Mouse (Mus musculus): ENCODE data around the gene Snu13. TPM values are rescaled to one million over a fixed set of nuclear protein-coding genes. Genes with fewer than 3 reads are reported as not detected.

Gene Snu13
- polyA plus RNA-seq, 1 experiment from 2014 or later = 235 TPM

Other genes with a start within 250 kb of the Snu13 start
- 16.8 and 18.7 TPM in 2 replicates for gene Tef, start 245.2 kb downstream of the Snu13 start, polyA plus RNA-seq (2014; fragmentation: Nextera tagmentation; extraction: Ambion mirVana)
- gene Tob2, start 188.8 kb downstream of the Snu13 start, polyA plus RNA-seq (2014; fragmentation: Nextera tagmentation; extraction: Ambion mirVana) = 13.4 and 14.9 TPM in 2 replicates
- 117 and 130 TPM in 2 replicates for gene Phf5a, start 175.7 kb downstream of the Snu13 start, polyA plus RNA-seq (2014; fragmentation: Nextera tagmentation; extraction: Ambion mirVana)
- gene Aco2, start 175.3 kb downstream of the Snu13 start, polyA plus RNA-seq (2014; fragmentation: Nextera tagmentation; extraction: Ambion mirVana) = 252 and 281 TPM in 2 replicates
- gene Polr3h, start 121.4 kb downstream of the Snu13 start, polyA plus RNA-seq (2014; fragmentation: Nextera tagmentation; extraction: Ambion mirVana) = 85.5 and 100.0 TPM in 2 replicates
- gene Csdc2, start 110.8 kb downstream of the Snu13 start, polyA plus RNA-seq (2014; fragmentation: Nextera tagmentation; extraction: Ambion mirVana) = 183 and 199 TPM in 2 replicates
- gene Pmm1, start 86.7 kb downstream of the Snu13 start, polyA plus RNA-seq (2014; fragmentation: Nextera tagmentation; extraction: Ambion mirVana) = 89.0 and 103 TPM in 2 replicates
- gene 1700029P11Rik, start 67.1 kb downstream of the Snu13 start, polyA plus RNA-seq (2014; fragmentation: Nextera tagmentation; extraction: Ambion mirVana) = not detected in 2 replicates
- 36.7 and 38.7 TPM in 2 replicates for gene Xrcc6, start 59.8 kb downstream of the Snu13 start, polyA plus RNA-seq (2014; fragmentation: Nextera tagmentation; extraction: Ambion mirVana)
- gene Desi1, start 13.7 kb downstream of the Snu13 start, polyA plus RNA-seq (2014; fragmentation: Nextera tagmentation; extraction: Ambion mirVana) = 53.2 and 61.3 TPM in 2 replicates
- not detected in 2 replicates for gene 4930407I10Rik, start 11.6 kb upstream of the Snu13 start, polyA plus RNA-seq (2014; fragmentation: Nextera tagmentation; extraction: Ambion mirVana)
- gene Mei1, start 22.4 kb upstream of the Snu13 start, polyA plus RNA-seq (2014; fragmentation: Nextera tagmentation; extraction: Ambion mirVana) = 0.08 and 0.09 TPM in 2 replicates
- 12.9 and 13.8 TPM in 2 replicates for gene Ccdc134, start 80.3 kb upstream of the Snu13 start, polyA plus RNA-seq (2014; fragmentation: Nextera tagmentation; extraction: Ambion mirVana)
- 153 and 154 TPM in 2 replicates for gene Srebf2, start 99.6 kb upstream of the Snu13 start, polyA plus RNA-seq (2014; fragmentation: Nextera tagmentation; extraction: Ambion mirVana)
- gene Shisa8, start 165.2 kb upstream of the Snu13 start, polyA plus RNA-seq (2014; fragmentation: Nextera tagmentation; extraction: Ambion mirVana) = 3.4 and 6.3 TPM in 2 replicates
- gene Tnfrsf13c, start 176.8 kb upstream of the Snu13 start, polyA plus RNA-seq (2014; fragmentation: Nextera tagmentation; extraction: Ambion mirVana) = 0.51 and 0.68 TPM in 2 replicates
- gene Cenpm, start 197.2 kb upstream of the Snu13 start, polyA plus RNA-seq (2014; fragmentation: Nextera tagmentation; extraction: Ambion mirVana) = 17.0 and 18.0 TPM in 2 replicates
- 10.2 and 13.2 TPM in 2 replicates for gene 1500009C09Rik, start 204.8 kb upstream of the Snu13 start, polyA plus RNA-seq (2014; fragmentation: Nextera tagmentation; extraction: Ambion mirVana)
- gene Sept3, start 227.3 kb upstream of the Snu13 start, polyA plus RNA-seq (2014; fragmentation: Nextera tagmentation; extraction: Ambion mirVana) = 375 and 410 TPM in 2 replicates

Measured in hindbrain, embryonic 14.5 days (tissue).